Mouse (Mus musculus) ovary, postnatal 14 days (tissue): ENCODE measurements around the gene Krt82.
"Not testable (repeated sequence)": the region's sequence is repeated elsewhere in the genome, so short reads cannot be mapped to it uniquely, and the experiment has no call there.

Experiments
- DNase-seq: peaks from one replicate; pipeline ENCODE4 v3.0.0; 2022; ENCODE audit warnings: low spot score

Krt82 gene

DNA sequence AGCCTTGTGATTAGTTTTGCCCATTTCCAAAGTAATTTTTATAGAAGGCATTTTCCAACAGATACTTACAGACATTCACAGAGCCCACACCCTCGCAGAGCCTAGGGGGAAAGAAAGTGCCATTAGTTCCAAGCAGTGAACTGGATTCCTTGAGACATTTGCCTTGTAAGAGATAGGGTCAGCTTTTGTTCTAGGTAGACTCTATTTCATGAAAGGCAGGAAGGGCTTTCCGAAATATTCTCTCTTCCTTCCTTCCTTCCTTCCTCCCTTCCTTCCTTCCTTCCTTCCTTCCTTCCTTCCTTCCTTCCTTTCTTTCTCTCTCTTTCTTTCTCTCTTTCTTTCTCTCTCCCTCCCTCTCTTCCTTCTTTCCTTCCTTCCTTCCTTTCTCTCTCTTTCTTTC lies 33.3 kb downstream of the Krt82 start, which contains the start of gene Gm49425:
Gm49425 (minus strand) TSS at position 101 of the 400 bp plus-strand sequence.
- DNase-seq = not testable (repeated sequence)

DNA sequence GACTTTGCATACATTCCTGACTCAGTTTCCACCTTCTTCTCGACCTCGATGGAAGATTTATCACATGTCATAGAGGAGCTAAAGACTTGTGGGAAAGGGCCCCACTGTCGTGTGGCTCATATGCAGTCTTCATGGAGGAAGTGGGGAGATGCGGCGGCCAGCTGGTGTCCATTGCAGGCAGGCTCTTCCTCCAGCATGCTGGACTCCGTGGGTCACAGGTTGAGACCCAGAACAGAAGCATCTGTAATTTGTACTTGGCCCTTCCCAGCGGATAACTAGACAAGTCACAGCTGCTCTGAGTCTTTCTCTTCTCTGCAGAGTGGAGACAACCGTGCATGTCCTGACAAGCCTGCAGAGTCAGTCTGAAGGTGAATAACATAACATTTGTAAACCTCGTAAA lies 42.2 kb downstream of the Krt82 start:
- DNase-seq = no peak

- no peak for DNase-seq
Observed at GRCm38 (mm10) chr15:101506896-101507758, 43.3 kb downstream of the Krt82 start.

DNA sequence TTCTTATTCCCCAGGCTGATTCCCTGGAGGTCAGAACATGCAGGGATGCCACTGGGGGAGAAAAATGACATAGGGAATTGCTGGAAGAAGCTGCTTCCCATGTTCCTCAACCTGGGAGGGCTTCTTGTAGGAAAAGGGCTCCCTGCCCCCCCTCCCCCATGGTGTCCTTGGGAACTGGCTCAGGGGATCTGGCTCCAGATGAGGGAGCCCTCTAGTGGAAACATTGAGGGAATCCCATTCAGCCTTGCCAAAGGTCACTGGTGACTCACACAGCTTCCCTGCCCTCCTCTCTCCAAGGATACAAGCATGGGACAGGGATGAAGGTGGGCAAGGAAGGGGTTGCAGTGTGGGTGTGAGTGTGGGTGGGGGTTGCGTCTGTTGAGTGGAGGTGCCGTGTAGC lies 53.3 kb downstream of the Krt82 start:
- no peak for DNase-seq

GRCm38 (mm10) chr15:101495266-101495665 lies 55.2 kb downstream of the Krt82 start:
- DNase-seq = no peak

DNA sequence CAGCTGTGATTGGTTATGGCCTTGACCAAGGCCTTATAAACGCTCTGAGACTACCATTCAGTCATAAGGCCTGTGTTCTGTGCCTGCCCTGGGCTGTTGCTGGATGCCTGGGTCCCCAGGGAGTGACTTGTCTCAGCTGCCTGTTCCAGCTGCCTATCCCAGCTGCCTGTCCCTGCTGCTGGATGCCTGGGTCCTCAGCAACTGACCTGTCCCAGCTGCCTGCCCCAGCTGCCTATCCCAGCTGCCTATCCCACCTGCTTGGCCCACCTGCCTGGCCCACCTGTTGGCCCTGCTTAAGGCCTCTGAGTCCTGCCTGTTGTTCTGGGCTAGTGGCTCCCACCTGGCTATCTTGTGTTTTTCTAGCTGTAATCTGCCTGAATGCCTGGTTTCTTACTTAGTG lies 56.3 kb downstream of the Krt82 start:
- no peak for DNase-seq

GRCm38 (mm10) chr15:101493713-101494112 lies 56.8 kb downstream of the Krt82 start:
- DNase-seq = no peak

- no peak for DNase-seq
Observed at GRCm38 (mm10) chr15:101492718-101493117, 57.7 kb downstream of the Krt82 start.

- no peak for DNase-seq
Observed at GRCm38 (mm10) chr15:101491431-101491830, 59.0 kb downstream of the Krt82 start, which contains the start of gene Krt83. Gene Krt83, minus strand, starts transcription at chr15:101491512.
